Mouse (Mus musculus) R1 (cell line): ENCODE results near the gene Prx.

Source experiments
- DNase-seq: peaks from one replicate; pipeline ENCODE4 v3.0.0-alpha.2; 2018; ENCODE audit warnings: low read depth, low spot score

The Prx gene

DNA sequence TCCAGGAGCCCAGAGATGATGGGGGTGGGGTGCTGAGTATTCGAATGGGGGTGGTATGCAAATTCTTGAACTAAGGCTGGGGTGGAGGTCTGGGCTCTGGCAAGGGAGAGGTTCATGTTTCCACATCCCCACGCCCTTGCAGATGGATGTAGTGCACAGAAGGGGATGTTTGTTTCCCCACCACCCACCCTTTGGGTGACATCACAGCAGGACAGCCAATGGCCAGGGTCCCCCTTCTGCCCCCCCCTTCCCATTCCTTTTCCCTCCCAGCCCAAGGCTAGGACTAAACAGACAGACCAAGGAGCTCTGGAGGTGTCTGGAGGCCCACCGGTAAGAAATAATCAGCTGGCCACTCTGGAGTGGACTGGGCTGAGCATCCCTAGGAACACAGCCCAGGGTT lies at the start of gene Prx:
TSS of gene Prx (plus strand) at position 289 of the 400 bp plus-strand sequence.
- peak; percentile 42 for DNase-seq

DNA sequence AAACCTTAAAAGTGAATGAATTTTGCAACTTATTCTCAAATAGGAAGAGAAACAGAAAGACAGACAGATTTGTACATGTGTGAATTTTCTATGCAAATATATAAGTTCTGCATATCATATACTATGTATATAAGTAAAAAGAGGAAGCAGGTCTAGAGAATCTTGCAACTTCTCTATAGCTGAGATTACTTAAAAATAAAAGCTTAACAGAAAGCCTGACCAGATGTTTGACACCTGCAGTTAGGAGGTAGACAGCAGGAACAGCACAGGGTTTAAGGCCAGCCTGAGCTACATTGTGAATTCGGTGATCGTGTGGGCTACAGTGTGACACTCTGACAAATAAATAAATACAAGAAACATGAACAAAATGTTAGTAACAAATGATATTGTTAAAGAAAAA lies 47.8 kb upstream of the Prx start:
- no peak for DNase-seq

- DNase-seq = no peak
Observed at GRCm38 (mm10) chr7:27452206-27452770, 46.8 kb upstream of the Prx start.

DNA sequence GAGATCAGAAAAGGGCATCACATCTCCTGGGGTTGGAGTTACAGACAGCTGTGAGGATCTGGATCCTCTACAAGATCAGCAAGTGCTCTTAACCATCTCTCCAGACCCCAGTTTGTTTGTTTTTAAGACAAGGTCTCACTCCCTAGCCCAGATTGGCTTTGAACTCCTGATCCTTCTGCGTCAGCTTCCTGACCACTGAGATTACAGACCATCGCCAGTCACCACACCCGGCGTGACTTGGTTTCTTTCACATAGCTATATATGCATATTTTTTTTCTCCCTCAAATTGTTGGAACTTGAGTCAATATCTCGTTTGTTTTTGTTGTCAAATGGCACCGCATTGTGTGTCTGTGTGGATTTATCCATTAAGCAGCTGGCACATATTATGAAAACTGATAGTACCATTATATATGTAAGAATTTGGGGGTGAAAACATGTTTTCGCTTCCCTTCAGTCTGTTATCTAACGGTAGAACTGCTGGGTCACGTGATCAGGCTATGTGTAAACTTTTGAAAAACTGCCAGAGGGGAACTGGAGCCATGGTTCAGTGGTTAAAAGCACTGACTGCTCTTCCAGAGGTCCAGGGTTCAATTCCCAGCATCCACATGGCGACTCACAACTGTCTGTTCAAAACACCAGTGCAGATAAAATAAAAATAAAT lies 44.5 kb upstream of the Prx start:
- DNase-seq = no peak

GRCm38 (mm10) chr7:27455273-27455672 lies 43.9 kb upstream of the Prx start:
- DNase-seq = no peak

- DNase-seq = no peak
Observed at GRCm38 (mm10) chr7:27458614-27459013, 40.5 kb upstream of the Prx start.

DNA sequence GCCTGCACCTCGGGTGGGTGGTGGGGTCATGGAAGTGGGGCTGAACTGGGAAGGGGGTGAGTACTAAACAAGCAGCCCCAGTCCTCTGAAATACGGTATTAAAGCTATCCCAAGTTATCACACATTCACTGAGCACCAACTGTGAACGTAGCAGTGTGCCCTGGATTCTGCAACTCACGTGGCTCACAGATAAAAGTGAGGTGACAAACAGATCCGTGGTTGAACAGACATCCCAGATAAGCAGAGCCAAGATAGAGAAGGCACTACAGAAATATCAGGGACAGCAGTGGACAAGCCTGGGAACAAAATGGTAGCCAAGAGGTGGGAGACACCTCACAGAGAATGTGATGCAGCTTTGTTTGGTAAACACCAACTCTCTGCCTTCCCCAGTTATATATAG lies 39.5 kb upstream of the Prx start:
- DNase-seq = no peak

DNA sequence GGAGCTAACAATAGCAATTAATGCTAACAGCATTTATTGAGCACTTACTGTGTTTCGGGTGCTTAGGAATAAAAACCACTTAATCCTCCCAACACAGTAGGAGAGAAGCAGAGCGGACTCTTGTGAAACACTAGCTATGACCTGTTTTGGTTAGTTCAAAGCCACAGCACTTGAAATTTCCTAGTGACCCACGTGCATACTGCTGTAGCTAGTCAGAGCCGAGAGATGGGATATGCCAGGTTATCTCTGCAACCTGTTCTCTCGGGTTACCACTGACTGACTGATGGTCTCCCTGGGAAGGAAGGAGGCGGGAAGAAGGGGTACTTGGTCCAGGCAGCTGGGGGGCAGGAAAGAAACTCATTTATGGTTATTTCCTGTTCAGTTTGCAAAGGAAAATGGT lies 38.6 kb upstream of the Prx start:
- no peak for DNase-seq

DNA sequence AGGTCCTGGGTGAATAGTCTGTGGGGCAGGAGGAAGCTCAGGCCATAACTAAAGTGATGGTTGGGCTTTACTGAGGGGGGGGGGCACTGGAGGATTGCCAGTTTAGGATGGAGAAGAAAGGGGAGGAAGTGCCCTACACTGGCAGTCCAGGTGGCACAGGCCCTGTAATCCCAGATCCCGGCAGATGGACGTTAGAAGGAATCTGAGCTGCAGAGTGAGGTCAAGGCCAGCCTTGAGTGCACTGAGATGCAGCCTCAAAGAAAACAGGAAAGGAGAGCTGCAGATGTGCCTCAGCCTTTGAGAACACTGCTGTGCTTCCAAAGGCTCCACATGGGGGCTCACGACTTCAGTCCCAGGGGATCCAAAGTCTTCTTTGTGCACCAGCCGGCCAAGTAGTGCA lies 31.5 kb upstream of the Prx start:
- no peak for DNase-seq

GRCm38 (mm10) chr7:27471390-27472120 lies 27.6 kb upstream of the Prx start:
- no peak for DNase-seq

GRCm38 (mm10) chr7:27472596-27472995 lies 26.5 kb upstream of the Prx start:
- no peak for DNase-seq

DNA sequence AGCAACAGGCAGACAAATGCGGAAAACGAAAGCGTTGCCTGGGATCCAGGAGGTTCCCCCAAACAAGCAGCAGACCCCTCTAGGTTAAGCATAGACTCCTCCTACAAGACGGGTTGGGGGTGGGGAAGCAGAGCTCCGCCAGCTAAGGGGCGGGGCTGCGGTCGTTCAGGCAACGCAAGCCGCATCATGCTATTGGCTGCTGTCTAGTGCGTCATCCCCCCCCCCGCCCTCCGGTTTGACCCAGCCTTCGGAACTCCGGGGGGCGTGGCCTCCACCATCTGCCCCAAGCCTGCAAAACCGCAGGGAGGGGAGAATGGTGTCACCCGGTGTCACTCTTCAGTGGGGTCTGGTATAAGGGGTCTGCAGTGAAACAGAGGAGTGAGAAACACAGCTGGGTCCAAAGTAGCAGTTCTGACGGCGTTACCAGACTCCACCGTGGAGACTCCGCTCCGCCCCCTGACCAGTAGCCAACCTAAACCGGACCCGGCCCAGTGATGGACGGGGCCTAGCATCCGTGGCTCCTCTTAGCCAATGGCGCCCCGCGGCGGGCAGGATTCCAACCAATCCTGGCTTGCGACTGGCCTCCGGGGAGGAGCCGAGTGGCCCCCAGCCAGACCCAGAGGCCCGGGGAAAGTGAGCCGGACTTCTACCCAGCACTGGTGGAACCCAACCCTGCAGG lies 25.8 kb upstream of the Prx start, which contains the start of gene Sertad3:
TSS of gene Sertad3 (plus strand) at position 613 of the 679 bp plus-strand sequence.
- DNase-seq = peak; percentile 99

DNA sequence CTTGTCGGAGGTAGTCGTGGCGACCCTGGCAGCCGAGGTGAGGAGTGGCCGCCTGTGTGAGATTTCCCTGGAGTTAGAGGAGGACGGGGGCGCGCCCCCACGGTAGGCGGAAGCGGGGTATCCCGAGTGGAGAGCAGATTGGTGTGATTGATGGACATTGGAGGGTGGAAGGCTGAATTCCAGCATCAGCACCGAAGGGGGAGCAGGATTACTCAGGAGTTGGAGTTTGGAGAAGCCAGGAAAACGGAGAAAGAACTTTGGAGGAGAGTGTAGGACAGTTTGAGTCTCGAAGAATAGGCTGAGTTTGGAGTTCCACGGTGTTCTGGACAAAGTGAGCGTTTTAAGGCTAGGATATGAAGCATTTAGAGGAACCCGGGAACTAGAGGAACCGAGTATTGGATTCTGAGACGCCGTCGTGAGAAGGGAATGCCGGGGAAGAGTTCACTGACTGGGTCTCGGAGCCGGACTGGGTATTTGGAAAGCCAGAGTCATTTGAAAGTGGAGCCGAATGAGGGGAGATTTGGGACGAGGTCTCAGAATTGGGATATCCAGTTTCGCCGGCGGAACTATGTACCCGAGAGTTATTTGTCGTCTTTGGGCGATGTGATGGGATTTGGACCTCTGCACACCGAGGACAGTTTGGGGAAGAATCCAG lies 25.2 kb upstream of the Prx start:
- DNase-seq = no peak

DNA sequence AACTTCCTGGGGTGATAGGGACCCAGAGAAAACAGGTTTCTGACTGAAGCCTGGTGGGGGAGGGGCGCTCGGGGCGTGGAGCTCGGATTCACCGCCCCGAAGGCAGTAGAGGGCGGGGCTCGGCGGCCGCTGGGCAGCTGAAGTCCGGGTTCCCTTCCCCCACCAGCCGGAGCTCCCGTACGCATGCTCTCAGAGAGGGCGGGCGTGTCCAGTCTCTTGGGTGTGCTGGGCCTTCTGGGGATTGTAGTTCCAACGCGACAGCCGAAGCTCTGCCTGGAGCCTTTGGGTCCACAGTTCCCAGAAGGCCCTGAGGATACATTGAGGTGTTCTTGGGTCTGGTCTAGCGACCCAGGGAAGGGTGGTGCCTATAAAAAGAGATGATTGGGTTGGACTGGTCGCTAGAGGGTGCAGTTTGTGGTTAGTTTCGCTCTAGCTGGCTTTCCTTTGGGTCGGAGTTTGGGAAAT lies 24.6 kb upstream of the Prx start:
- peak; percentile 100 for DNase-seq

DNA sequence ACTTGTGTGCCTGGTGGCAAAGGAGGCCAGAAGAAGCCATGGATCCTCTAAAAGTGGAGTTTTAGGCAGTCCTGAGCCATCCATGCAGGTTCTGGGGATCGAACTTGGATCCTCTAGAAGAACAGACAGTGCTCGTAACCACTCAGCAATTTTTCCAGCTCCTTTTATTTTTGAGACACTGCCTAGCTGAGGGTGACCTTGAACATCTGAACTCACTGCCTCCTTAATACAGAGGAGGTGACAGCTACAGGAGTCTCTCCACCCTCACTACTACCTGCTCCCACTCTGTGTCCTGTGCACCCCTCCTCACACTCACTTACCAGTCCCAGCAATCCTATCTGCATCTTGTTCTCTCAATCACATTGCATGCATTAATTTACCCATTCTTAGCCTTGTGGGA lies 23.5 kb upstream of the Prx start:
- no peak for DNase-seq

DNA sequence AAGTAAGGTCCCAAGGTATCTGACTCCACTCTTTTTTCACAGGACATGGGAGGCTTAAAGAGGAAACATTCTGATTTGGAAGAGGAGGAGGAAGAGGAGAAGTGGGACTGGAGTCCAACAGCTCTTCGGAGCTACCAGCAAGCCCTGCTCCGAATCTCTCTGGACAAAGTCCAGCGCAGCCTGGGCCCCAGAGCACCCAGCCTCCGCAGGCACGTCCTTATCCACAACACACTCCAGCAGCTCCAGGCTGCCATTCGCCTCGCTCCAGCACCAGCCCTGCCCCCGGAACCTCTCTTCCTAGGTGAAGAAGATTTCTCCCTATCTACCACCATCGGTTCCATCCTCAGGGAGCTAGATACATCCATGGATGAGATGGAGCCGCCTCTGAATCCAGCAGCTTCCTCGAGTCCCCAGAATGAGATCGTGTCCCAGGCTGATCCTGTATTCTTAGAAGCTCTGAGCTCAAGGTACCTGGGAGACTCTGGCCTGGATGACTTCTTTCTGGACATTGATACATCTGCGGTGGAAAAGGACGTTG lies 23.0 kb upstream of the Prx start:
- no peak for DNase-seq

GRCm38 (mm10) chr7:27478561-27478960 lies 20.6 kb upstream of the Prx start:
- DNase-seq = no peak

DNA sequence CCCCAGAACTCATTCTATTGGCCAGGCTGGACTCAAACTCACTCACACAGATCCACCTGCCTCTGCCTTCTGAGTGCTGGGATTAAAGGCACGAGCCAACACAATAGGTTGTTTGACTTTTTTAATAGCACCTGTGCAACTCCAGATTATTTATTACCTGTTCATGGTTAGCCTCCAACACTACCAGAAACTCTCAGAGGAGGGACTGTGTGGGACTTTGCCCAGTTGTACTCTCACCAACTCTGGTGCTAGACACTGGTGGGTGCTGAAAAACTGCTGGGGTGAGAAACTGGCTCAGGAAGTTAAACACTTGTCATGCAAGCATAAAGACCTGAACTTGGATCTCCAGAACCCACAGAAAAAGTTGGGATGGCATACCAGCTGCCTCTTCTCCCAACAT lies 19.4 kb upstream of the Prx start:
- no peak for DNase-seq

DNA sequence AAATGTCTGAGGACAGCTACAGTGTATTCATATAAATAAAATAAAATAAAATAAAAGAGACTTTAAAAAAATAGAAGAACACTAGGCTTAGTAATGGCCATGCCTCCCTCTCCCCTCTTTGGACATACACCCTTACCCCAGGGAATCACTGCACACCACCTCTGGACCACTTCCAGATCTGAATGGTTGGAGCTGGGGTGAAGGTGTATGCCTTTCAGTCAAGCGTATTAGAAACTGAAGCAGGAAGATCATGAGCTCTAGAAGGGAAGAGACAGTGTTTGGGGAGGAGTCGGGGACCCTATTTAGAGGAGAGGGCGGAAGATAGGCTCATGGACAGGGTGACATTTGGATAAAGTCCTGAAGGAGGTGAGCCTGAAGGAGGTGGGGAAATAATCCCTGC lies 18.6 kb upstream of the Prx start:
- no peak for DNase-seq

DNA sequence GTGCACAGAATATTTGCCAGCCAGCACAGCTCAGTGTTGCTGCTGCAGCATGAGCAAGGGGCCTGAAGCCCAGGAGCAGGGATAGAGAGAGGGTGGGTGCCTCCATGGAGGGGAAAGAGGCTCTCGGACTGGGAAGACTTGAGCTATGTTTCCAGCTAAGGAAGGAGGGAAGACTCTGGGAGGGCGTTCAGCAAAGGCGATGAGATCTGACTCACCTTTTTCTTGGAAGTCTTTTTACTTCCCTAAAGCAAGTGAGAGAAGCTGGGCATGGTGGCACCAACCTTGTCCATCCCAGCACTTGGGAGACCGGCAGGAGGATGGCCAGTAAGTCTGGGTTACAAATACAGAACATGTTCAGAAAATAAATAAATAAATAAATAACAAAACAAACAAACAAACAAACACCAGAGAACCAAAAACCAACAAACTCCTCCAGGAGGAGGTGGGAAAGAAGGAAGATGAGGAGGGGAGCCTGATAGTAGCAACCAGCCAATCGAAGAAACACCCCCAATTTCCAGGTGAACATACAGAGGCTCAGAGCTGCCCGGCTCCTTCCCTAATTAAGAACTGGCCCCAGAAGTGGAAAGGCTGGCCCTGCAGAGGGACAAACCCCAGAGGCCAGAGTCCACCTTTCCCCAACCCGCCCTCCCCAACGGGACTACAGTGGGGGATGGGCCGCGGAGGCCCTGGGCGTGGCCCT lies 18.0 kb upstream of the Prx start:
- no peak for DNase-seq

DNA sequence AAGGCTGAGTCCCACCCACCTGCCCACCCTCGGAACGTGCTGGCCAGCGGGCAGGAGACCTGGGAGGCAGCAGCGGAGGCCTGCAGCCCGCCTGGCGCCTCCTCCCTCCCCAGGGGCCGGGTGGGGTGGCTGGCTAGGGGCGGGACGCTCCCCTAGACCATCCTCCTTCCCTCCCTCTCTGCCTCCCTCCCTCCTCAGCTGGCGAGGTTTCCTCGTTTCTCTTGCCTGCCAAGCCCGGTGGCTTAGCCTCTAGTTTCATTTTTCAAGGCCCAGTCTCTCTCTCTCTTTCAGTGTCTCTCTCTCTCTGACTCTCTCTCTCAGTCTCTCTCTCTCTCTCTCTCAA lies 17.5 kb upstream of the Prx start:
- peak; percentile 56 for DNase-seq
